Mouse (Mus musculus) stomach, embryonic 14.5 days (tissue): ENCODE results near the gene Dnah3. TPM values are rescaled to one million over a fixed set of nuclear protein-coding genes. Genes with fewer than 3 reads are reported as not detected.

Experiments
- ATAC-seq: fragments of 200-750 bp; cut with Nextera tagmentation; 2 replicates; pipeline ENCODE4 v1.8.0; 2017; ENCODE audit warnings: low read depth, moderate TSS enrichment; ENCODE audit not compliant: insufficient number of reproducible peaks, insufficient read depth, low FRiP score
- H3K27ac ChIP-seq: fragments of 300-500 bp; sonication (generic); 2 replicates; pipeline ENCODE4 v1.5.1; 2014; ENCODE audit warnings: mild to moderate bottlenecking, low read length, moderate library complexity, mixed read lengths
- H3K27me3 ChIP-seq: fragments of 300-500 bp; sonication (generic); 2 replicates; pipeline ENCODE4 v1.6.1; 2014; ENCODE audit warnings: low read length, control low read depth, mixed read lengths; ENCODE audit not compliant: control insufficient read depth, insufficient read depth
- H3K36me3 ChIP-seq: fragments of 300-500 bp; sonication (generic); 2 replicates; pipeline ENCODE4 v1.6.1; 2014; ENCODE audit warnings: mild to moderate bottlenecking, control low read depth, low read length, moderate library complexity, mixed read lengths; ENCODE audit not compliant: control insufficient read depth, insufficient read depth
- H3K4me1 ChIP-seq: fragments of 300-500 bp; sonication (generic); 2 replicates; pipeline ENCODE4 v1.6.1; 2014; ENCODE audit warnings: low read length, control low read depth, mixed read lengths; ENCODE audit not compliant: control insufficient read depth, insufficient read depth
- H3K4me2 ChIP-seq: fragments of 300-500 bp; sonication (generic); replicated peaks from 2 replicates; pipeline ENCODE4 v1.6.1; 2014; ENCODE audit warnings: low read depth, low read length, control low read depth
- H3K4me3 ChIP-seq: fragments of 300-500 bp; sonication (generic); 2 replicates; pipeline ENCODE4 v1.5.1; 2014; ENCODE audit warnings: low read depth, low read length, control low read depth
- H3K9ac ChIP-seq: fragments of 300-500 bp; sonication (generic); replicated peaks from 2 replicates; pipeline ENCODE4 v1.6.1; 2014; ENCODE audit warnings: low read depth, mild to moderate bottlenecking, control low read depth, low read length, moderate library complexity, mixed read lengths
- H3K9me3 ChIP-seq: fragments of 300-500 bp; sonication (generic); 2 replicates; pipeline ENCODE4 v1.6.1; 2016; ENCODE audit warnings: low read depth, low read length, control low read depth; ENCODE audit not compliant: control insufficient read depth
- WGBS: fragments of 180-500 bp; shearing (Covaris S2); extraction: QIAGEN DNeasy Blood & Tissue Kit; methylation state at CpG from one replicate; pipeline ENCODE4 v1.1.7; 2014; 5-methylcytosine and 5-hydroxymethylcytosine counted together
- polyA plus RNA-seq: library from polyadenylated mRNA; unstranded; fragments of >200 nt; fragmentation: Nextera tagmentation; extraction: Ambion mirVana; gene quantifications from 2 replicates; pipeline ENCODE4 v1.2.1, GENCODE M21; 2014

The Dnah3 gene
- polyA plus RNA-seq, 1 experiment from 2014 or later = 0.23 TPM

GRCm38 (mm10) chr7:119959091-119959490, 136.0 kb downstream of the Dnah3 start:
- no peaks in the 10 kb centered on the region for H3K36me3 ChIP-seq
- H3K9me3 ChIP-seq = no peaks in the 10 kb centered on the region
- no peak for ATAC-seq
- no peak overlapping the region for H3K9ac ChIP-seq
- H3K4me2 ChIP-seq = no peak overlapping the region
- H3K4me3 ChIP-seq = no peak overlapping the region
- WGBS = 64% methylated on average over 4 of the region's 4 CpGs
- H3K27ac ChIP-seq = no peak overlapping the region
- no peaks in the 10 kb centered on the region for H3K27me3 ChIP-seq
- no peaks in the 10 kb centered on the region for H3K4me1 ChIP-seq

DNA sequence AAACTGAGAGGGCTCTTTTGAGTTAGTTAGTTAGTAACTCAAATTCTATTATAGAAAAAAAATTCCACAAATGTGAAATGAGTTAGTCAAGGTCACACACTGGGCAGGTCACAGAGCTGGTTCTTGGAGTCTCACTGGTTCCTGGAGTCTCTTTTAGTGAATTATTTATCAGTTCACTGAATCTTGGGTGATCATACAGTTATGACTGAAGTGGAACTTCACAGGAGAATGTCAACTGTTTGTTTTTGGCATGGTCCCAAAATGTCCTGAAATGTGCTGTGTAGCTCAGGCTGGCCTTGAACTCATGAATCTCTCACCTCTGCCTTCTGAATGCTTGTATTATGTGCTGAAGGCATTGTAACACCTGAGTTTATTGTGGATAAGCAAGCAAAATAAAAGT, 137.7 kb downstream of the Dnah3 start:
- ATAC-seq = no peak
- H3K27ac ChIP-seq = no peak overlapping the region

GRCm38 (mm10) chr7:119954047-119954446, 141.0 kb downstream of the Dnah3 start:
- Histone ChIP-seq H3K4me3 (no peak overlapping the region), H3K4me2 (no peak overlapping the region), H3K4me1 (no peaks in the 10 kb centered on the region), H3K27me3 (no peaks in the 10 kb centered on the region), H3K27ac (no peak overlapping the region), H3K36me3 (no peaks in the 10 kb centered on the region), H3K9me3 (no peaks in the 10 kb centered on the region), H3K9ac (no peak overlapping the region)
- 80% methylated on average over 1 of the region's 1 CpGs for WGBS
- ATAC-seq = no peak

More for the DNA sequence above, 137.7 kb downstream of the Dnah3 start:
- Histone ChIP-seq H3K36me3 (no peaks in the 10 kb centered on the region), H3K27me3 (no peaks in the 10 kb centered on the region), H3K9me3 (no peaks in the 10 kb centered on the region), H3K4me1 (no peaks in the 10 kb centered on the region), H3K9ac (no peak overlapping the region), H3K4me2 (no peak overlapping the region), H3K4me3 (no peak overlapping the region)

- Histone ChIP-seq H3K27me3 (no peaks in the 10 kb centered on the region), H3K4me3 (no peak overlapping the region), H3K9ac (no peak overlapping the region), H3K4me1 (no peaks in the 10 kb centered on the region), H3K36me3 (no peaks in the 10 kb centered on the region), H3K27ac (no peak overlapping the region), H3K4me2 (no peak overlapping the region), H3K9me3 (no peaks in the 10 kb centered on the region)
- ATAC-seq = no peak
- WGBS = 56% methylated on average over 2 of the region's 2 CpGs
Observed at GRCm38 (mm10) chr7:119941569-119941968, 153.5 kb downstream of the Dnah3 start.

DNA sequence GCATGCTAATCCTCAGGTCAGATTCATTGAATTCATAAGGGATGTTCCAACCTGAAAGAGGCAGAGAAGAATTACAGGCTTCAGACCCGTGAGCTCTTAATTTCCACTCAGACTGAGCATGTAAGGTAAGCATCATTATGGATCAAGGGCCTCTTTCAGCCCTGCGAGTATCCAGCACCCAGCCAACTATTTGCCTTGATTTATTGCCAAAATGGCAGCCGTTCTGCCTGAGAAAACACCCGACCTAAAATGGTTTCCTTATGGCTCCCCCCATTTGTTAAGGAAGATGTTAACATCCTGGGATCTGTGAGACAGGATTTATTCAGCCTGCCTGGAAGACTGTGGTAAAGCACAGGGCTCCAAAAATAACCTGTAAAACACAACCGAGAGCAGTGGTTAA, 158.0 kb downstream of the Dnah3 start:
- WGBS = 59% methylated on average over 5 of the region's 5 CpGs

GRCm38 (mm10) chr7:119936321-119936720, 158.8 kb downstream of the Dnah3 start:
- H3K4me1 ChIP-seq = no peaks in the 10 kb centered on the region
- H3K36me3 ChIP-seq = no peaks in the 10 kb centered on the region
- no peak overlapping the region for H3K27ac ChIP-seq
- H3K4me2 ChIP-seq = no peak overlapping the region
- H3K9me3 ChIP-seq = no peaks in the 10 kb centered on the region
- no peak overlapping the region for H3K9ac ChIP-seq
- no peak for ATAC-seq
- no peaks in the 10 kb centered on the region for H3K27me3 ChIP-seq
- H3K4me3 ChIP-seq = no peak overlapping the region

More for the DNA sequence above, 158.0 kb downstream of the Dnah3 start:
- no peaks in the 10 kb centered on the region for H3K36me3 ChIP-seq
- no peaks in the 10 kb centered on the region for H3K27me3 ChIP-seq
- no peaks in the 10 kb centered on the region for H3K9me3 ChIP-seq
- no peaks in the 10 kb centered on the region for H3K4me1 ChIP-seq
- no peak for ATAC-seq
- no peak overlapping the region for H3K9ac ChIP-seq
- no peak overlapping the region for H3K27ac ChIP-seq
- no peak overlapping the region for H3K4me3 ChIP-seq
- H3K4me2 ChIP-seq = no peak overlapping the region

- 71% methylated on average over 2 of the region's 2 CpGs for WGBS
Observed at GRCm38 (mm10) chr7:119928783-119929440, 166.2 kb downstream of the Dnah3 start.

GRCm38 (mm10) chr7:119921054-119921453, 174.0 kb downstream of the Dnah3 start:
- no peaks in the 10 kb centered on the region for H3K36me3 ChIP-seq
- H3K4me1 ChIP-seq = no peaks in the 10 kb centered on the region
- no peaks in the 10 kb centered on the region for H3K9me3 ChIP-seq
- 82% methylated on average over 4 of the region's 4 CpGs for WGBS
- ATAC-seq = no peak
- no peak overlapping the region for H3K4me2 ChIP-seq
- H3K4me3 ChIP-seq = no peak overlapping the region
- no peak overlapping the region for H3K27ac ChIP-seq
- H3K27me3 ChIP-seq = no peaks in the 10 kb centered on the region
- H3K9ac ChIP-seq = no peak overlapping the region

More at GRCm38 (mm10) chr7:119928783-119929440, 166.2 kb downstream of the Dnah3 start:
- no peak overlapping the region for H3K9ac ChIP-seq
- ATAC-seq = no peak
- no peaks in the 10 kb centered on the region for H3K9me3 ChIP-seq
- H3K36me3 ChIP-seq = no peaks in the 10 kb centered on the region
- H3K27me3 ChIP-seq = no peaks in the 10 kb centered on the region
- no peaks in the 10 kb centered on the region for H3K4me1 ChIP-seq
- H3K4me3 ChIP-seq = no peak overlapping the region
- H3K27ac ChIP-seq = no peak overlapping the region
- H3K4me2 ChIP-seq = no peak overlapping the region

DNA sequence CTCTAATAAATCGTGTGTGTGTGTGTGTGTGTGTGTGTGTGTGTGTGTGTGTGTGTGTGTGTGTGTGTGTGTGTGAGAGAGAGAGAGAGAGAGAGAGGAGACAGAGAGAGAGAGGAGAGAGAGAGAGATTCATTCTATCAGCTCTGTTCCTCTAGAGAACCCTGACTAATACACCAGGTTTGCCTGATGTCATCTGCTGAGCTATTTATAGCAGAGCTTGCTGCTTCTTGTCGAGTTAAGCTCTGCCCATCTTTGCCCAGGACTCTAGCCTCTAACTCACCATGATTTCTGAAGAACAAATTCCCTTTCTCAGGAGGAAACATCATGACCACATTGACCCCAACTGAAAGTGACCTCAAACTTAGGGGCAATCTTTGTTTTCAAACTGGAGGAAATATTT, 174.6 kb downstream of the Dnah3 start:
- Histone ChIP-seq H3K27me3 (no peaks in the 10 kb centered on the region), H3K9ac (no peak overlapping the region), H3K9me3 (no peaks in the 10 kb centered on the region), H3K4me3 (no peak overlapping the region), H3K4me1 (no peaks in the 10 kb centered on the region), H3K27ac (no peak overlapping the region), H3K36me3 (no peaks in the 10 kb centered on the region), H3K4me2 (no peak overlapping the region)
- WGBS = 46% methylated on average over 2 of the region's 2 CpGs
- no peak for ATAC-seq
